9 mouse cellular contexts compared by ENCODE assay signal in genomic region chr13:56735212-56735875, GRCm38 (mm10). TPM values are rescaled to one million over a fixed set of nuclear protein-coding genes. Genes with fewer than 3 reads are reported as not detected.
DNase-seq lines count a peak whose midpoint lies in the region; ATAC-seq and TF ChIP-seq lines count a peak whose summit lies in the region.
"Had no signal": no experiment of that assay in that cellular context is flagged by ENCODE, and none has a peak within 500 bp of the region (broad histone marks: within the 10 kb centered on the region; RNA-seq: fewer than 3 reads in every experiment).

No protein-coding gene starts in this region.

- peak; percentile 41 to 78 for DNase-seq in adrenal gland, adult (ENCODE audit: inconsistent age in 2 of 2, low spot score in 1 of 2)
- no peak for DNase-seq in adrenal gland, adult 18-20 months (ENCODE audit: low spot score in 2 of 2)
- peak; percentile 31 for DNase-seq in kidney, adult 18-20 months
- no peak for DNase-seq in lung, adult 2 months

- TF ChIP-seq POLR2A in ES-Bruce4 (IDR thresholded peaks at IDR 0.05; ENCODE audit: insufficient read depth, low read length): no peak
- TF ChIP-seq POLR2A in cortical plate, adult 2 months (IDR thresholded peaks at IDR 0.05; ENCODE audit: extremely low read depth, insufficient read depth, low read length): no peak
- no peak for TF ChIP-seq POLR2A in lung, adult 2 months (IDR thresholded peaks at IDR 0.05; ENCODE audit: borderline replicate concordance, extremely low read depth, low read depth, low read length)

- H3K4me2 ChIP-seq in kidney, embryonic 16.5 days (replicated peaks; ENCODE audit: low read depth, low read length): no peak overlapping the region

- no peak overlapping the region for H3K9ac ChIP-seq in kidney, embryonic 16.5 days (replicated peaks; ENCODE audit: low read length)
- no peak overlapping the region for H3K9ac ChIP-seq in ES-Bruce4 (ENCODE audit: low read depth, poor library complexity, severe bottlenecking)

- TF ChIP-seq EP300 in ES-Bruce4 (IDR thresholded peaks at IDR 0.05; ENCODE audit: insufficient read depth, low read depth, low read length): no peak

- H3K27me3 ChIP-seq in kidney, embryonic 16.5 days (ENCODE audit: insufficient read depth, low read length): no peaks in the 10 kb centered on the region
- no peaks in the 10 kb centered on the region for H3K27me3 ChIP-seq in ES-Bruce4 (ENCODE audit: control insufficient read depth, insufficient read depth, low read length, poor library complexity, severe bottlenecking)

- no peak overlapping the region for H3K4me3 ChIP-seq in kidney, embryonic 16.5 days (ENCODE audit: low read length)
- no peak overlapping the region for H3K4me3 ChIP-seq in ES-Bruce4 (ENCODE audit: low read depth, low read length)
- no peak overlapping the region for H3K4me3 ChIP-seq in cortical plate, adult 2 months (ENCODE audit: insufficient read depth, low read length)
- H3K4me3 ChIP-seq in lung, adult 2 months (replicated peaks; ENCODE audit: extremely low read depth, low read depth, low read length): no peak overlapping the region

- no peaks in the 10 kb centered on the region for H3K4me1 ChIP-seq in kidney, embryonic 16.5 days (ENCODE audit: insufficient read depth, low read length)
- H3K4me1 ChIP-seq in ES-Bruce4 (ENCODE audit: control insufficient read depth, insufficient read depth, low read length): no peaks in the 10 kb centered on the region
- H3K4me1 ChIP-seq in cortical plate, adult 2 months (ENCODE audit: control insufficient read depth, insufficient read depth, low read length): no peaks in the 10 kb centered on the region
- no peaks in the 10 kb centered on the region for H3K4me1 ChIP-seq in lung, adult 2 months (ENCODE audit: control insufficient read depth, insufficient read depth, low read length)

- no peak for ATAC-seq in kidney, embryonic 16.5 days (ENCODE audit: low FRiP score, low TSS enrichment)
- ATAC-seq in inflammation-experienced regulatory T-cells, adult 6 months: no peak

- H3K9me3 ChIP-seq in kidney, embryonic 16.5 days (ENCODE audit: low read length): no peaks in the 10 kb centered on the region
- H3K9me3 ChIP-seq in ES-Bruce4 (replicated peaks; ENCODE audit: control insufficient read depth, insufficient read depth, low read length, poor library complexity, severe bottlenecking): no peaks in the 10 kb centered on the region

- H3K36me3 ChIP-seq in kidney, embryonic 16.5 days (ENCODE audit: insufficient read depth, low read length): peaks cover 59% of the 10 kb centered on the region
- peaks cover 2% of the 10 kb centered on the region; the same call in 1 of the 2 replicates for H3K36me3 ChIP-seq in ES-Bruce4 (ENCODE audit: control insufficient read depth, insufficient read depth, low read length, poor library complexity, severe bottlenecking)

- no peak overlapping the region for H3K27ac ChIP-seq in kidney, embryonic 16.5 days (ENCODE audit: low read length)
- H3K27ac ChIP-seq in ES-Bruce4 (ENCODE audit: insufficient read depth, low read length): no peak overlapping the region
- H3K27ac ChIP-seq in cortical plate, adult 2 months (ENCODE audit: insufficient read depth, low read length): no peak overlapping the region

- WGBS in kidney, embryonic 16.5 days: 49% methylated on average over 6 of the region's 6 CpGs
- WGBS in lung, adult 2 months: 36% methylated on average over 6 of the region's 6 CpGs

- TF ChIP-seq CTCF in ES-Bruce4 (IDR thresholded peaks at IDR 0.05; ENCODE audit: low read depth, low read length): peak; percentile 9
- TF ChIP-seq CTCF in cortical plate, adult 2 months (IDR thresholded peaks at IDR 0.05; ENCODE audit: extremely low read depth, insufficient read depth, low read length): peak; percentile 64
- peak; percentile 40 for TF ChIP-seq CTCF in lung, adult 2 months (IDR thresholded peaks at IDR 0.05; ENCODE audit: insufficient read depth, low read length)

RNA-seq across cellular contexts. Expression of gene Gm45623, which starts 18.3 kb away (rescaled TPM):
- total RNA-seq in adrenal gland, adult 18-20 months (2021): not detected
- 0.25 TPM in 1 of 2 replicates, not detected in the other for polyA plus RNA-seq in kidney, embryonic 16.5 days (2015; fragmentation: Nextera tagmentation; extraction: Ambion mirVana)
- polyA plus RNA-seq in ES-Bruce4 (2011; ENCODE audit: insufficient read depth, insufficient read length, low read depth, missing spikeins): not detected in 2 replicates
- polyA plus RNA-seq in cortical plate, adult 2 months (2012; rRNA removed): 4.1 and 8.5 TPM in 2 replicates
- 0.07 and 0.12 TPM in 2 replicates for polyA plus RNA-seq in lung, adult 2 months (2012; rRNA removed)
- polyA plus RNA-seq in inflammation-experienced regulatory T-cells, adult 6 months (2017; shearing (Covaris generic)): not detected
- polyA plus RNA-seq: limb, embryonic 11.5 days had no signal

RNA-seq across cellular contexts. Expression of gene Smad5, which starts 32.5 kb away (rescaled TPM):
- total RNA-seq in adrenal gland, adult 18-20 months (2021): 10 to 100 TPM; 40.4 to 51.7 TPM
- polyA plus RNA-seq in kidney, embryonic 16.5 days (2015; fragmentation: Nextera tagmentation; extraction: Ambion mirVana): 35.6 and 37.0 TPM in 2 replicates
- 27.1 and 34.2 TPM in 2 replicates for polyA plus RNA-seq in ES-Bruce4 (2011; ENCODE audit: insufficient read depth, insufficient read length, low read depth, missing spikeins)
- 12.4 and 13.4 TPM in 2 replicates for polyA plus RNA-seq in cortical plate, adult 2 months (2012; rRNA removed)
- polyA plus RNA-seq in lung, adult 2 months (2012; rRNA removed): 20.3 and 27.1 TPM in 2 replicates
- polyA plus RNA-seq in inflammation-experienced regulatory T-cells, adult 6 months (2017; shearing (Covaris generic)): 10 to 100 TPM in 2 of 3 experiments, 1 to 10 TPM in 1; 7.3 to 10.6 (median 10.5) TPM

Comparison
In these comparisons a context has a peak if more than half of its experiments do, and no peak if none do; other contexts are left out.
1. DNase-seq: peak in adrenal gland, adult (2 of 2) and kidney, adult 18-20 months (single experiment); none in adrenal gland, adult 18-20 months (0 of 2) and lung, adult 2 months (single experiment).
2. CTCF ChIP-seq: peak in every context shown above with its lines; median percentile 64 in cortical plate, adult 2 months; 40 in lung, adult 2 months; 9 in ES-Bruce4.